8 mouse cellular contexts compared by ENCODE assay signal in genomic region chr8:94602471-94603131, GRCm38 (mm10). TPM values are rescaled to one million over a fixed set of nuclear protein-coding genes. Genes with fewer than 3 reads are reported as not detected.
DNase-seq lines count a peak whose midpoint lies in the region; ATAC-seq and TF ChIP-seq lines count a peak whose summit lies in the region.

No protein-coding gene starts in this region.

- H3K27ac ChIP-seq in forebrain, embryonic 12.5 days = peak overlapping the region; percentile 85
- peak overlapping the region; percentile 95 for H3K27ac ChIP-seq in hindbrain, postnatal 0 days
- peak overlapping the region; percentile 81 for H3K27ac ChIP-seq in liver, embryonic 13.5 days
- H3K27ac ChIP-seq in neural tube, embryonic 13.5 days (replicated peaks) = peak overlapping the region; percentile 90

- no peaks in the 10 kb centered on the region for H3K36me3 ChIP-seq in forebrain, embryonic 12.5 days (replicated peaks)
- no peaks in the 10 kb centered on the region for H3K36me3 ChIP-seq in hindbrain, postnatal 0 days (ENCODE audit: insufficient read depth, low read length)
- peaks cover 5% of the 10 kb centered on the region; the same call in 1 of the 2 replicates for H3K36me3 ChIP-seq in liver, embryonic 13.5 days
- no peaks in the 10 kb centered on the region for H3K36me3 ChIP-seq in neural tube, embryonic 13.5 days

- H3K4me2 ChIP-seq in forebrain, embryonic 12.5 days = peak overlapping the region; percentile 95
- peak overlapping the region; percentile 100 for H3K4me2 ChIP-seq in hindbrain, postnatal 0 days (ENCODE audit: low read depth, low read length)
- H3K4me2 ChIP-seq in liver, embryonic 13.5 days = peak overlapping the region; percentile 91
- H3K4me2 ChIP-seq in neural tube, embryonic 13.5 days = peak overlapping the region; percentile 88

- DNase-seq in right cerebral cortex, postnatal 10 days (ENCODE audit: low spot score in 2 of 2) = peak; percentile 36 to 38
- DNase-seq in right cerebral cortex, postnatal 14 days = no peak
- DNase-seq in adrenal gland, postnatal 25 days = peak; percentile 19
- peak; percentile 37 for DNase-seq in hindbrain, postnatal 0 days (ENCODE audit: low spot score)
- DNase-seq in liver, embryonic 13.5 days = peak; percentile 15

- peak; percentile 21 for ATAC-seq in forebrain, embryonic 12.5 days (ENCODE audit: low FRiP score)
- no peak for ATAC-seq in hindbrain, postnatal 0 days
- ATAC-seq in liver, embryonic 13.5 days (ENCODE audit: low read depth) = no peak
- ATAC-seq in neural tube, embryonic 13.5 days (ENCODE audit: low read depth) = peak; percentile 26
- no peak for ATAC-seq in monocyte, adult 5-6 weeks (replicated peaks; ENCODE audit: insufficient number of reproducible peaks, low FRiP score, low TSS enrichment, poor library complexity, severe bottlenecking)

- peaks cover 26% of the 10 kb centered on the region for H3K4me1 ChIP-seq in forebrain, embryonic 12.5 days
- peaks cover 16% of the 10 kb centered on the region; the same call in 1 of the 2 replicates for H3K4me1 ChIP-seq in hindbrain, postnatal 0 days (ENCODE audit: insufficient read depth, low read length)
- H3K4me1 ChIP-seq in liver, embryonic 13.5 days (replicated peaks) = peaks cover 41% of the 10 kb centered on the region
- peaks cover 42% of the 10 kb centered on the region for H3K4me1 ChIP-seq in neural tube, embryonic 13.5 days (replicated peaks)

- no peaks in the 10 kb centered on the region for H3K9me3 ChIP-seq in forebrain, embryonic 12.5 days
- H3K9me3 ChIP-seq in hindbrain, postnatal 0 days (ENCODE audit: low read length) = no peaks in the 10 kb centered on the region
- H3K9me3 ChIP-seq in liver, embryonic 13.5 days (replicated peaks) = no peaks in the 10 kb centered on the region
- H3K9me3 ChIP-seq in neural tube, embryonic 13.5 days = no peaks in the 10 kb centered on the region

- H3K27me3 ChIP-seq in forebrain, embryonic 12.5 days = no peaks in the 10 kb centered on the region
- no peaks in the 10 kb centered on the region for H3K27me3 ChIP-seq in hindbrain, postnatal 0 days (ENCODE audit: insufficient read depth, low read length)
- no peaks in the 10 kb centered on the region for H3K27me3 ChIP-seq in liver, embryonic 13.5 days
- H3K27me3 ChIP-seq in neural tube, embryonic 13.5 days = no peaks in the 10 kb centered on the region

- peak overlapping the region; percentile 97 for H3K4me3 ChIP-seq in forebrain, embryonic 12.5 days (replicated peaks)
- peak overlapping the region; percentile 98 for H3K4me3 ChIP-seq in hindbrain, postnatal 0 days (ENCODE audit: low read length)
- H3K4me3 ChIP-seq in liver, embryonic 13.5 days (replicated peaks) = peak overlapping the region; percentile 87
- H3K4me3 ChIP-seq in neural tube, embryonic 13.5 days = peak overlapping the region; percentile 68

- H3K9ac ChIP-seq in forebrain, embryonic 12.5 days = peak overlapping the region; percentile 94
- peak overlapping the region; percentile 93 for H3K9ac ChIP-seq in hindbrain, postnatal 0 days (replicated peaks; ENCODE audit: low read length)
- peak overlapping the region; percentile 95 for H3K9ac ChIP-seq in liver, embryonic 13.5 days
- peak overlapping the region; percentile 92 for H3K9ac ChIP-seq in neural tube, embryonic 13.5 days

- WGBS in forebrain, embryonic 12.5 days = 1% methylated on average over 31 of the region's 31 CpGs
- under 1% methylated on average over 31 of the region's 31 CpGs for WGBS in hindbrain, postnatal 0 days
- WGBS in liver, embryonic 13.5 days (ENCODE audit: insufficient replicate concordance) = under 1% methylated on average over 31 of the region's 31 CpGs
- whole genome bisulfite sequencing in neural tube, embryonic 13.5 days = under 1% methylated on average over 31 of the region's 31 CpGs

- no peak for TF ChIP-seq CTCF in hindbrain, postnatal 0 days (IDR thresholded peaks at IDR 0.05; ENCODE audit: low read depth)

RNA-seq across cellular contexts. Expression of gene Fam192a, which starts 0.8 kb away (rescaled TPM):
- total RNA-seq in adrenal gland, postnatal 25 days (2021) = 39.8 and 49.6 TPM in 2 replicates
- 116 and 122 TPM in 2 replicates for polyA plus RNA-seq in forebrain, embryonic 12.5 days (2016; fragmentation: Nextera tagmentation; extraction: Ambion mirVana)
- 24.4 and 32.7 TPM in 2 replicates for total RNA-seq in hindbrain, postnatal 0 days (2014; rRNA removed)
- polyA plus RNA-seq in hindbrain, postnatal 0 days (2015; fragmentation: Nextera tagmentation; extraction: Ambion mirVana) = 64.6 and 66.9 TPM in 2 replicates
- 36.8 and 47.6 TPM in 2 replicates for polyA plus RNA-seq in liver, embryonic 13.5 days (2015; fragmentation: Nextera tagmentation; extraction: Ambion mirVana)
- polyA plus RNA-seq in neural tube, embryonic 13.5 days (2015; fragmentation: Nextera tagmentation; extraction: Ambion mirVana) = 80.5 and 97.9 TPM in 2 replicates
- 77.7 to 137 TPM (median 127 TPM) in 3 replicates for total RNA-seq in monocyte, adult 5-6 weeks (2017)

RNA-seq across cellular contexts. Expression of gene Rspry1, which starts 0.9 kb away (rescaled TPM):
- total RNA-seq in adrenal gland, postnatal 25 days (2021) = 22.6 and 23.0 TPM in 2 replicates
- polyA plus RNA-seq in forebrain, embryonic 12.5 days (2016; fragmentation: Nextera tagmentation; extraction: Ambion mirVana) = 53.4 and 54.7 TPM in 2 replicates
- total RNA-seq in hindbrain, postnatal 0 days (2014; rRNA removed) = 29.6 and 36.1 TPM in 2 replicates
- 31.4 and 34.1 TPM in 2 replicates for polyA plus RNA-seq in hindbrain, postnatal 0 days (2015; fragmentation: Nextera tagmentation; extraction: Ambion mirVana)
- 18.1 and 20.3 TPM in 2 replicates for polyA plus RNA-seq in liver, embryonic 13.5 days (2015; fragmentation: Nextera tagmentation; extraction: Ambion mirVana)
- polyA plus RNA-seq in neural tube, embryonic 13.5 days (2015; fragmentation: Nextera tagmentation; extraction: Ambion mirVana) = 54.0 and 54.1 TPM in 2 replicates
- 28.6 to 43.8 TPM (median 33.3 TPM) in 3 replicates for total RNA-seq in monocyte, adult 5-6 weeks (2017)

Comparison
In these comparisons a context has a peak if more than half of its experiments do, and no peak if none do; other contexts are left out.
1. ATAC-seq: peak in forebrain, embryonic 12.5 days (single experiment) and neural tube, embryonic 13.5 days (single experiment); none in hindbrain, postnatal 0 days (single experiment), liver, embryonic 13.5 days (single experiment) and monocyte, adult 5-6 weeks (single experiment).
2. Peak in every context shown above with its lines, with median percentiles within 50 percentile points of each other: H3K27ac ChIP-seq, H3K4me2 ChIP-seq, H3K4me3 ChIP-seq and H3K9ac ChIP-seq.